Mouse (Mus musculus) forebrain, embryonic 16.5 days (tissue): ENCODE measurements around the gene E130114P18Rik. TPM values are rescaled to one million over a fixed set of nuclear protein-coding genes. Genes with fewer than 3 reads are reported as not detected.

Experiments used
- ATAC-seq: fragments of 200-750 bp; cut with Nextera tagmentation; 2 replicates; pipeline ENCODE4 v1.8.0; 2017; ENCODE audit warnings: mild to moderate bottlenecking, moderate library complexity
- H3K27ac ChIP-seq: fragments of 300-500 bp; sonication (generic); 2 replicates; pipeline ENCODE4 v1.5.1; 2014; ENCODE audit warnings: low read length, control low read depth
- H3K27me3 ChIP-seq: fragments of 300-500 bp; sonication (generic); replicated peaks from 2 replicates; pipeline ENCODE4 v1.6.1; 2014; ENCODE audit warnings: low read length; ENCODE audit not compliant: control insufficient read depth, insufficient read depth
- H3K36me3 ChIP-seq: fragments of 300-500 bp; sonication (generic); 2 replicates; pipeline ENCODE4 v1.6.1; 2014; ENCODE audit not compliant: control insufficient read depth, insufficient read depth
- H3K4me1 ChIP-seq: fragments of 300-500 bp; sonication (generic); replicated peaks from 2 replicates; pipeline ENCODE4 v1.6.1; 2014; ENCODE audit warnings: low read length; ENCODE audit not compliant: control insufficient read depth, insufficient read depth
- H3K4me2 ChIP-seq: fragments of 300-500 bp; sonication (generic); 2 replicates; pipeline ENCODE4 v1.6.1; 2014; ENCODE audit warnings: mild to moderate bottlenecking, low read length, control low read depth
- H3K4me3 ChIP-seq: fragments of 300-500 bp; sonication (generic); replicated peaks from 2 replicates; pipeline ENCODE4 v1.5.1; 2014; ENCODE audit warnings: mild to moderate bottlenecking, low read length, control low read depth
- H3K9ac ChIP-seq: fragments of 300-500 bp; sonication (generic); replicated peaks from 2 replicates; pipeline ENCODE4 v1.6.1; 2014; ENCODE audit warnings: low read depth, low read length, control low read depth
- H3K9me3 ChIP-seq: fragments of 300-500 bp; sonication (generic); 2 replicates; pipeline ENCODE4 v1.6.1; 2016; ENCODE audit warnings: low read length; ENCODE audit not compliant: control insufficient read depth
- WGBS: fragments of 180-500 bp; shearing (Covaris S2); extraction: QIAGEN DNeasy Blood & Tissue Kit; methylation state at CpG from one replicate; pipeline ENCODE4 v1.1.7; 2014; 5-methylcytosine and 5-hydroxymethylcytosine counted together
- polyA plus RNA-seq: library from polyadenylated mRNA; unstranded; fragments of >200 nt; fragmentation: Nextera tagmentation; extraction: Ambion mirVana; gene quantifications from 2 replicates; pipeline ENCODE4 v1.2.1, GENCODE M21; 2015

Gene E130114P18Rik
- polyA plus RNA-seq, 1 experiment from 2014 or later, result 31.0 TPM

- H3K27me3 ChIP-seq, result no peaks in the 10 kb centered on the region
- H3K4me3 ChIP-seq, result no peak overlapping the region
- H3K9me3 ChIP-seq, result no peaks in the 10 kb centered on the region
- H3K27ac ChIP-seq, result no peak overlapping the region
- H3K9ac ChIP-seq, result no peak overlapping the region
- H3K4me2 ChIP-seq, result no peak overlapping the region
- no peak for ATAC-seq
- WGBS, result 57% methylated on average over 3 of the region's 3 CpGs
- H3K4me1 ChIP-seq, result peaks cover 9% of the 10 kb centered on the region
- no peaks in the 10 kb centered on the region for H3K36me3 ChIP-seq
Measured at GRCm38 (mm10) chr4:97818498-97818897, 40.6 kb upstream of the E130114P18Rik start.

GRCm38 (mm10) chr4:97817741-97818140, 39.9 kb upstream of the E130114P18Rik start:
- Histone ChIP-seq H3K9me3 (no peaks in the 10 kb centered on the region), H3K27me3 (no peaks in the 10 kb centered on the region), H3K9ac (no peak overlapping the region), H3K4me3 (no peak overlapping the region), H3K4me1 (peaks cover 11% of the 10 kb centered on the region), H3K27ac (no peak overlapping the region), H3K4me2 (no peak overlapping the region), H3K36me3 (no peaks in the 10 kb centered on the region)
- WGBS, result 57% methylated on average over 1 of the region's 1 CpGs
- no peak for ATAC-seq

- Histone ChIP-seq H3K27ac (no peak overlapping the region), H3K9me3 (no peaks in the 10 kb centered on the region), H3K27me3 (no peaks in the 10 kb centered on the region), H3K4me2 (no peak overlapping the region), H3K4me3 (no peak overlapping the region), H3K4me1 (peaks cover 11% of the 10 kb centered on the region), H3K9ac (no peak overlapping the region), H3K36me3 (no peaks in the 10 kb centered on the region)
- peak; percentile 51; the same call in 1 of the 2 replicates for ATAC-seq
- 64% methylated on average over 3 of the region's 3 CpGs for WGBS
Measured at GRCm38 (mm10) chr4:97816753-97817152, 38.9 kb upstream of the E130114P18Rik start.

GRCm38 (mm10) chr4:97816001-97816400, 38.1 kb upstream of the E130114P18Rik start:
- Histone ChIP-seq H3K4me1 (peaks cover 11% of the 10 kb centered on the region), H3K36me3 (no peaks in the 10 kb centered on the region), H3K27me3 (no peaks in the 10 kb centered on the region), H3K4me2 (no peak overlapping the region), H3K9ac (no peak overlapping the region), H3K27ac (no peak overlapping the region), H3K4me3 (no peak overlapping the region), H3K9me3 (no peaks in the 10 kb centered on the region)
- no peak for ATAC-seq

GRCm38 (mm10) chr4:97814515-97814914, 36.6 kb upstream of the E130114P18Rik start:
- Histone ChIP-seq H3K27me3 (no peaks in the 10 kb centered on the region), H3K4me3 (no peak overlapping the region), H3K9me3 (no peaks in the 10 kb centered on the region), H3K4me2 (no peak overlapping the region), H3K36me3 (no peaks in the 10 kb centered on the region), H3K27ac (no peak overlapping the region), H3K4me1 (peaks cover 18% of the 10 kb centered on the region), H3K9ac (no peak overlapping the region)
- ATAC-seq, result no peak
- WGBS, result 87% methylated on average over 7 of the region's 7 CpGs

- no peaks in the 10 kb centered on the region for H3K36me3 ChIP-seq
- no peak for ATAC-seq
- no peak overlapping the region for H3K4me2 ChIP-seq
- no peaks in the 10 kb centered on the region for H3K9me3 ChIP-seq
- peaks cover 18% of the 10 kb centered on the region for H3K4me1 ChIP-seq
- no peaks in the 10 kb centered on the region for H3K27me3 ChIP-seq
- no peak overlapping the region for H3K4me3 ChIP-seq
- WGBS, result 52% methylated on average over 4 of the region's 4 CpGs
- H3K27ac ChIP-seq, result no peak overlapping the region
- no peak overlapping the region for H3K9ac ChIP-seq
Measured at GRCm38 (mm10) chr4:97813996-97814395, 36.1 kb upstream of the E130114P18Rik start.

GRCm38 (mm10) chr4:97813035-97813434, 35.2 kb upstream of the E130114P18Rik start:
- H3K36me3 ChIP-seq, result no peaks in the 10 kb centered on the region
- no peak overlapping the region for H3K27ac ChIP-seq
- H3K9me3 ChIP-seq, result no peaks in the 10 kb centered on the region
- no peak overlapping the region for H3K4me2 ChIP-seq
- no peak for ATAC-seq
- H3K9ac ChIP-seq, result no peak overlapping the region
- 90% methylated on average over 5 of the region's 5 CpGs for WGBS
- H3K4me3 ChIP-seq, result no peak overlapping the region
- H3K27me3 ChIP-seq, result no peaks in the 10 kb centered on the region
- H3K4me1 ChIP-seq, result peaks cover 17% of the 10 kb centered on the region

GRCm38 (mm10) chr4:97810348-97810939, 32.6 kb upstream of the E130114P18Rik start:
- H3K4me1 ChIP-seq, result peaks cover 19% of the 10 kb centered on the region
- H3K27ac ChIP-seq, result peak overlapping the region; percentile 41
- no peak for ATAC-seq
- WGBS, result 58% methylated on average over 7 of the region's 7 CpGs
- no peak overlapping the region for H3K9ac ChIP-seq
- no peaks in the 10 kb centered on the region for H3K36me3 ChIP-seq
- H3K9me3 ChIP-seq, result no peaks in the 10 kb centered on the region
- no peak overlapping the region for H3K4me2 ChIP-seq
- no peak overlapping the region for H3K4me3 ChIP-seq
- no peaks in the 10 kb centered on the region for H3K27me3 ChIP-seq

GRCm38 (mm10) chr4:97809582-97810295, 31.9 kb upstream of the E130114P18Rik start:
- WGBS, result 75% methylated on average over 4 of the region's 4 CpGs
- ATAC-seq, result no peak
- H3K4me2 ChIP-seq, result no peak overlapping the region
- H3K4me3 ChIP-seq, result no peak overlapping the region
- H3K27me3 ChIP-seq, result no peaks in the 10 kb centered on the region
- peaks cover 23% of the 10 kb centered on the region for H3K4me1 ChIP-seq
- no peak overlapping the region for H3K27ac ChIP-seq
- no peaks in the 10 kb centered on the region for H3K36me3 ChIP-seq
- H3K9me3 ChIP-seq, result no peaks in the 10 kb centered on the region
- no peak overlapping the region for H3K9ac ChIP-seq
